Mouse (Mus musculus): ENCODE data around the gene Sarnp. TPM values are rescaled to one million over a fixed set of nuclear protein-coding genes. Genes with fewer than 3 reads are reported as not detected.
A peak's percentile ranks its signal among the peaks of the same experiment; 100 is the strongest.

The Sarnp gene
- total and polyA plus RNA-seq, 2 experiments from 2014 or later: 24.3 to 126 TPM

DNA sequence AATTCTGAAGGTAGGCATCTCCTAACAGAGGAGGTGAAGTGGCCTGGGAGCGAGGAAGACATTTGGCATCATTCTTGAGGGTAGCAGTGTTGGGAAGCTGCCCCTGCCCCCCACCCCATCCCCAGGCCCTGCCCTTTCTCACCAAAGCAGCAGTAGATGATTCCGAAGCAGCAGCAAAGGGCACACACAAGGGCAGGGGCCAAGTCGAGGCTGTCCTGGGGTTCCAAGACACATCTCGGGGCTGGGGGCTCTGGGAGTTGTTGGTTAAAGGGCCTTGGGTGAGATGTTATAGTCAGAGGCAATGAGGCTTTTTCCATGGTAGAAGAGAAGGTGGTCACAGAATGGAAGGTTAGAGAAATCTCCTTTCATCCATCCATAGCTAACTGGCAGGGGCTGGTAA lies 14.2 kb upstream of the Sarnp start:
- Histone ChIP-seq H3K4me1 (ENCODE audit: insufficient read depth, low read length) (peaks cover 29% of the 10 kb centered on the region), H3K9ac (replicated peaks; ENCODE audit: low read length) (peak overlapping the region; percentile 86), H3K4me3 (ENCODE audit: low read length) (peak overlapping the region; percentile 84), H3K4me2 (ENCODE audit: low read depth, low read length) (peak overlapping the region; percentile 92), H3K9me3 (ENCODE audit: low read length) (no peaks in the 10 kb centered on the region), H3K27ac (peak overlapping the region; percentile 98; the same call in 1 of the 2 replicates), H3K27me3 (ENCODE audit: insufficient read depth, low read length) (no peaks in the 10 kb centered on the region), H3K36me3 (ENCODE audit: insufficient read depth, low read length) (peaks cover 4% of the 10 kb centered on the region; the same call in 1 of the 2 replicates)
- no peak for ATAC-seq
- no peak for DNase-seq (ENCODE audit: low spot score)
- 59% methylated on average over 4 of the region's 4 CpGs for WGBS
- no peak for TF ChIP-seq CTCF (IDR thresholded peaks at IDR 0.05; ENCODE audit: low read depth)

DNA sequence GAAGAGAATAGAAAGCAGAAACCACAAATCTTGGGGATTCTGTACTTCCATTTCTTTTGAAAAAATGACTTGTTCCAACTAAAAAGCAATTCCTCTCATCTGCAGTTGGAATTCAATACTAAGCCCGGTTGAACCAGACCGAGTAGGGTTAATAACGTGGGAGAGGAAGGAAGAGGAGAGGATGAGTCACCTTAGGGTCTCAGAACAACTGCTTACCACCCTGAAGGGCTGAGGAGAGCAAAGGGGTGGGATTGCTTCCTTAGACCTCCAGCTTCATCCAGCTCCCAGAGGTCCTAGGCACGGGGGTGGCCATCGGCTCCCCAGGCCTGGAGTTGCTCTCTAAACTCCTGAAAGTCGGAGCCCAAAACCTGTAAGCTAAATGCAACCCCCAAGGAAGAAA lies 13.8 kb upstream of the Sarnp start:
- WGBS: 9% methylated on average over 6 of the region's 6 CpGs
- peak overlapping the region; percentile 84 for H3K4me3 ChIP-seq (ENCODE audit: low read length)
- peaks cover 4% of the 10 kb centered on the region; the same call in 1 of the 2 replicates for H3K36me3 ChIP-seq (ENCODE audit: insufficient read depth, low read length)
- peak overlapping the region; percentile 86 for H3K9ac ChIP-seq (replicated peaks; ENCODE audit: low read length)
- TF ChIP-seq CTCF (IDR thresholded peaks at IDR 0.05; ENCODE audit: low read depth): no peak
- H3K4me2 ChIP-seq (ENCODE audit: low read depth, low read length): peak overlapping the region; percentile 92
- H3K27me3 ChIP-seq (ENCODE audit: insufficient read depth, low read length): no peaks in the 10 kb centered on the region
- H3K27ac ChIP-seq: peak overlapping the region; percentile 98
- peaks cover 29% of the 10 kb centered on the region for H3K4me1 ChIP-seq (ENCODE audit: insufficient read depth, low read length)
- DNase-seq (ENCODE audit: low spot score) (no peak), ATAC-seq (no peak)
- no peaks in the 10 kb centered on the region for H3K9me3 ChIP-seq (ENCODE audit: low read length)

DNA sequence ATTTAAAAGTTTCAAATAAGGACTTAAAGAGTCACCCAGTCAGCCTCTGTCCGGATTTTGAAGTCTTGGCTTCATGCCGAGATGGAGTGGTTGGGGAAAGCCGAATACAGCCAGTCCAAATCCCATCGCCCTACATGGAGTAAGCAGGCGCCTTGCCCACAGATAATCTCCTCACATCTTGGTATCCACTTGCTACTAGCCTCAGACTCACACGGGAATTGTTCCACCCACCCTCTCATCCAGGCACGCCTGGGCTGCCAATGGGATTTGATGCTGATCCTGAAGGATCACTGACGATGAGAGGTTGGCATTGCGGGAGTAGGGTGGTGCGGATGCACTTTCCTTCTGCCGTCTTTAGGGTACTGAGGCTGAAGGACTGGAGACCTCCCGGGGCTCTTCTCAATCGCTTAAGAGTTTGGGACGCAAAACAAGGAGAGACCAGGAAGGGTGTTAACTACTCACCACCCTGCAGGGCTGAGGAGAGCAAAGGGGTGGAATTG lies 13.3 kb upstream of the Sarnp start, which contains the start of gene Dnajc14:
Dnajc14 (plus strand) TSS at position 292 of the 500 bp plus-strand sequence.
- H3K36me3 ChIP-seq (ENCODE audit: insufficient read depth, low read length): peaks cover 4% of the 10 kb centered on the region; the same call in 1 of the 2 replicates
- WGBS: 0% methylated on average over 14 of the region's 14 CpGs
- no peaks in the 10 kb centered on the region for H3K27me3 ChIP-seq (ENCODE audit: insufficient read depth, low read length)
- peak within 1 kb of the TSS; percentile 92 for H3K4me2 ChIP-seq (ENCODE audit: low read depth, low read length)
- peak within 1 kb of the TSS; percentile 84 for H3K4me3 ChIP-seq (ENCODE audit: low read length)
- H3K27ac ChIP-seq: peak within 1 kb of the TSS; percentile 98
- H3K9ac ChIP-seq (replicated peaks; ENCODE audit: low read length): peak within 1 kb of the TSS; percentile 86
- no peak for TF ChIP-seq CTCF (IDR thresholded peaks at IDR 0.05; ENCODE audit: low read depth)
- H3K4me1 ChIP-seq (ENCODE audit: insufficient read depth, low read length): peaks cover 34% of the 10 kb centered on the region
- no peaks in the 10 kb centered on the region for H3K9me3 ChIP-seq (ENCODE audit: low read length)
- ATAC-seq (peak; percentile 31), DNase-seq (ENCODE audit: low spot score) (peak; percentile 69)

DNA sequence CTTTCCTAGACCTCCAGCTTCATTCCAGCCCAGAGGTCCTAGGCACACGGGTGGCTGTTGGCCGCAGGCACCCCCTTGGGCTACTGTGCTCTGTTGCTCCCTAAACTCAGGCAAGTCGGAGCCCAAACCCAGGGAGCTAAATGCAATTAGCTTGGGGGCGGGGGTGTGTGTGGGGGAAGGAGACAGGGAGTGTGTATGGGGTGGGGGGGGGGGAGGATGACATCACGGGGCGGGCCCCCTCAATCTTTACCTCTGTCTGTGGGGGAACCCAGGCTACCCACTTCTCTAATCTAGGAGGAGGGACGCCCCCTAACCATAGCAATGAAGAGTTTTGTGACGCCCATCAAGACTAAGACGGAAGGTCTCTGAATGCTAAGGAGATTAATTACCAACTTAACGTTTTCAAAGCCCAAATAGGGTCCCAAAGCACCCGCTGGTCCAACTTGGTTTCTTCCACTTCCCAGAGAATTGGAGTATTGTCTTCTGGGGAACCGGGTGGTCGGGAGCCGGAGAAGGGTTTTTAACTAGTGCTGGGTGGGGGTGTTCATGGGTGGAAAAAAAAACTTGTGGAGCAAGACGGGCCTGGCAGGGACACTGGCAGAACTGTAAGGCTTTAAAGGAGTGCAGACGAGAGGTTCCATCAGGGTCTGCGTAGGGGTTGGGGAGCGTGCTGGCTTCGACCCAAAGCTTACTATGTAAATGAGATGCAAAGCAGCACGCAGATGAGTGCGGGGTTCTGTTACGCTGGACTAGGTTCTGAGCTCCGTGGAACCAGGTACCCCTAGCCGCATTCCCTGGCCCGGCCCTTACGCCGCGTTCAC lies 12.7 kb upstream of the Sarnp start, which contains the start of gene Tmem198b:
Tmem198b (minus strand) TSS at position 100 of the 821 bp plus-strand sequence.
- Histone ChIP-seq H3K4me1 (ENCODE audit: insufficient read depth, low read length) (peaks cover 40% of the 10 kb centered on the region), H3K4me3 (ENCODE audit: low read length) (peak within 1 kb of the TSS; percentile 84), H3K27me3 (ENCODE audit: insufficient read depth, low read length) (no peaks in the 10 kb centered on the region), H3K4me2 (ENCODE audit: low read depth, low read length) (peak within 1 kb of the TSS; percentile 92), H3K36me3 (ENCODE audit: insufficient read depth, low read length) (peaks cover 4% of the 10 kb centered on the region; the same call in 1 of the 2 replicates), H3K27ac (peak within 1 kb of the TSS; percentile 98), H3K9ac (replicated peaks; ENCODE audit: low read length) (peak within 1 kb of the TSS; percentile 86), H3K9me3 (ENCODE audit: low read length) (no peaks in the 10 kb centered on the region)
- TF ChIP-seq CTCF (IDR thresholded peaks at IDR 0.05; ENCODE audit: low read depth): no peak
- peak; percentile 77 for ATAC-seq
- peak; percentile 85 for DNase-seq (ENCODE audit: low spot score)
- 0% methylated on average over 28 of the region's 28 CpGs for WGBS

DNA sequence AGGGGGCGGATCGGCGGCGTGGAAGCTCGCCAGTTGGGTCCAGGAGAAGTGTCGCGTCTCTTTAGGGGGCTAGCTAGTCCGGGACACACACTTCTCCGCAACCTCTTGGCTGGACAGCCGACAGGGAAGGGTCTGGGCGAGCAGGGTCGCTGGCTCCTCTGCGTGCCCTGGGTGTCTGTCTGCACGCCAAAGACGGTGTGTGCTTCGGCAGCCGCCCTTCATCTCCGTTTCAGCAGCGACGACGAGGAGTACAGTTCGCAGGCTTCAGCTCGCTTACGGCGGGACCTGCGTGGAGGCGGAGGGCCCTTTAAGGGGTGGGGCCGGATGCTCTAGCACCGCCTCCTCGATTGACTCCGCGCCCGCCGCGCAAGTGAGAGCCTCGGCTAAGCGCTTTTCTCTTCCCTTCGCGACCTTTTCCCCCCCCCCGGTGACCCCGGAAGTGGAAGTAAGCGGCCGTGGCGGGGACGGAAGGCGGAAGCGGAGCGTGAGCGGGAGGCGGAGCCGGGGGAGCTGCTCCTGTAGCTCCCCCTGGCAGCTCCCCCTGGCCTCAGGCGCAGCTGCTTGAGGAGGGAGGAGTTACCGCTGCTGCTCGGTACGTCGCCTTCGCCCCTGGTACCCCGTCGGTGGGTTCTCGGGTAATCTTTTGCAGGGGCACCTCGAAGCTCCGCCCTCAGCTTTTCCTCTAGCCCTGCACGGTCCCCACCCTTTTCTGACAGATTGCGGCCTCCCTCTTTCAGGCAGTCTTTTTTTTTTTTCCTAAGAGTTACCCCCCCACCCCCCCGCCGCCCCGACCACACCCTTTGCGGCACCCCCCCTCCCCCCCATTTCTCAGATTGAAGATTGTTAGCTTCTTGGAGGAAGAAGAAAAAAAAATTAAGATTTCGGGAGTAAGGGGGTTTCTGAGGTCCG lies 11.8 kb upstream of the Sarnp start:
- Histone ChIP-seq H3K4me2 (ENCODE audit: low read depth, low read length) (peak overlapping the region; percentile 92), H3K9ac (replicated peaks; ENCODE audit: low read length) (peak overlapping the region; percentile 86), H3K27ac (peak overlapping the region; percentile 98), H3K27me3 (ENCODE audit: insufficient read depth, low read length) (no peaks in the 10 kb centered on the region), H3K4me1 (ENCODE audit: insufficient read depth, low read length) (peaks cover 41% of the 10 kb centered on the region), H3K36me3 (ENCODE audit: insufficient read depth, low read length) (peaks cover 2% of the 10 kb centered on the region; the same call in 1 of the 2 replicates), H3K9me3 (ENCODE audit: low read length) (no peaks in the 10 kb centered on the region), H3K4me3 (ENCODE audit: low read length) (peak overlapping the region; percentile 84)
- peak; percentile 99 for DNase-seq (ENCODE audit: low spot score)
- peak; percentile 94 for ATAC-seq
- under 1% methylated on average over 63 of the region's 70 CpGs for WGBS
- TF ChIP-seq CTCF (IDR thresholded peaks at IDR 0.05; ENCODE audit: low read depth): peak; percentile 46

DNA sequence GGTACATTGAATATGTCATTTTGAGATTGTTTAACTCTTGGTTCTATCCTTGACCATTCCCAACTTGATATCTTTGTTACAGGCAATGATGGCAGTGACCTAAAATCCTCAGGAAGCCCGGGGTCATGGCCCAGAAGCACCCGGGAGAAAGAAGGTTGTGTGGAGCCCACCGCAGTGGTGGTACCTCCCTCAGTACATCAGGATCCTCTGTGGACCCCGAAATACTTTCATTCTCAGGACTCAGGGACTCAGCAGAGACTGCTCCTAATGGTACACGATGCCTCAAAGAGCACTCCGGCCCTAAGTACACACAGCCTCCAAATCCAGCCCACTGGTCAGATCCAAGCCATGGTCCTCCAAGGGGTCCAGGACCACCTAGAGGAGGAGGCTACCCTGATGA lies 11.0 kb upstream of the Sarnp start:
- Histone ChIP-seq H3K4me1 (ENCODE audit: insufficient read depth, low read length) (peaks cover 41% of the 10 kb centered on the region), H3K9me3 (ENCODE audit: low read length) (no peaks in the 10 kb centered on the region), H3K9ac (replicated peaks; ENCODE audit: low read length) (peak overlapping the region; percentile 86), H3K36me3 (ENCODE audit: insufficient read depth, low read length) (no peaks in the 10 kb centered on the region), H3K27ac (peak overlapping the region; percentile 98; the same call in 1 of the 2 replicates), H3K4me3 (ENCODE audit: low read length) (peak overlapping the region; percentile 84), H3K4me2 (ENCODE audit: low read depth, low read length) (peak overlapping the region; percentile 92), H3K27me3 (ENCODE audit: insufficient read depth, low read length) (no peaks in the 10 kb centered on the region)
- DNase-seq (ENCODE audit: low spot score) (no peak), ATAC-seq (no peak)
- WGBS: 57% methylated on average over 6 of the region's 6 CpGs
- no peak for TF ChIP-seq CTCF (IDR thresholded peaks at IDR 0.05; ENCODE audit: low read depth)

Measured in hindbrain, postnatal 0 days (tissue).